Mouse (Mus musculus) megakaryocyte progenitor cell, adult 5-6 weeks (primary cell): Measurements from ENCODE around the gene Cog1. TPM values are rescaled to one million over a fixed set of nuclear protein-coding genes. Genes with fewer than 3 reads are reported as not detected.
A peak's percentile ranks its signal among the peaks of the same experiment; 100 is the strongest.
"Not testable (repeated sequence)": the region's sequence is repeated elsewhere in the genome, so short reads cannot be mapped to it uniquely, and the experiment has no call there.

Experiments used
- ATAC-seq: replicated peaks from 2 replicates; pipeline ENCODE4 v1.8.0; 2016; ENCODE audit warnings: mild to moderate bottlenecking, moderate TSS enrichment, inconsistent platforms; ENCODE audit not compliant: poor library complexity
- total RNA-seq, 2 experiments: library from RNA; stranded (forward) in 1 of 2; stranded (reverse) in 1 of 2; fragments of 157-497, 149-512 nt in 1 of 2; fragments of 200-1000 nt in 1 of 2; gene quantifications; 2 replicates each; pipeline versions ENCODE4 v1.2.3 to v1.2.4; 2015 to 2017

Gene Cog1
- total RNA-seq, 2 experiments from 2014 or later: 13.7 to 29.0 TPM

- no peak for ATAC-seq
Measured at GRCm38 (mm10) chr11:113631862-113632261, 17.1 kb upstream of the Cog1 start.

- ATAC-seq: no peak
Measured at GRCm38 (mm10) chr11:113632303-113632702, 16.7 kb upstream of the Cog1 start.

- ATAC-seq: peak; percentile 75
Measured at GRCm38 (mm10) chr11:113633398-113633797, 15.6 kb upstream of the Cog1 start.

DNA sequence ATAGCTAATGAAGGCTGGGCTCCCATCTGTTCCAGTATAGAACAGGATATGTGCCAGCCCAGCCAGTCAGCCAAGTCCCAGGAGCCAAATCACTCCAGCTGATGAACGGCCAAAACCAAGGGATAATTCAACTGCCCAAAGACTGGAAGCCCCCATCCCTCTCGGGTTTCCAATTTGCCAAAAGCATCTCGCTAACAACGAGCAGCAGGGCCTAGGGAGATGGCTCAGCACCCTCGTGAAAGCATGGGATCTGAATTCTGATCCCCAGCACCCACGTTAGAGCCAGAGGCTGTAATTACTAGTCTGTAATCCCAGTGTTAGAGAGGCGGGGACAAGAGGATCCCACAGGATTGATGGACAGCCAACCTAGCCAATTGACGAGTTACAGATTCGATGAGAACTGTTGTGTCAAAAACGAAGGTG, 14.3 kb upstream of the Cog1 start:
- ATAC-seq: no peak

DNA sequence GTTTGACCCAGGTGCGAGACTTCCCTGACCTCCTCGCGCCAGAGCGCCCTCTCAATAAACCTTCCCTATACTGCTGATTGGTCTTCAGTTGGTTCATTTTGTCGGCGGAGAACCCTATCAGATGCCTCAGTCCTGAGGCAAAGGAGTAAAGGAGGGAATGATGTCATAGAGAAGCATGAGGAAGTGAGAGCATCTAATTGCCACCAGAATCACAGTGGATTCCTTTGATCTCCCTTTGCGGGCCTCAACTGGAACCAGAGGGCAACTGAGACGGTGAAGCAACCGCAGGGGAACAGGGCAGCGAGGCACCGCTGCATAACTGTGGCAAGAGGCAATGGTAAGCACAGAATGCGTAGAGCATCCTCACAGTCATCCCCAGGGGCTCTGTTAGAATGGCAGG, 10.3 kb upstream of the Cog1 start:
- ATAC-seq: peak; percentile 64

- no peak for ATAC-seq
Measured at GRCm38 (mm10) chr11:113645181-113645580, 3.8 kb upstream of the Cog1 start.

DNA sequence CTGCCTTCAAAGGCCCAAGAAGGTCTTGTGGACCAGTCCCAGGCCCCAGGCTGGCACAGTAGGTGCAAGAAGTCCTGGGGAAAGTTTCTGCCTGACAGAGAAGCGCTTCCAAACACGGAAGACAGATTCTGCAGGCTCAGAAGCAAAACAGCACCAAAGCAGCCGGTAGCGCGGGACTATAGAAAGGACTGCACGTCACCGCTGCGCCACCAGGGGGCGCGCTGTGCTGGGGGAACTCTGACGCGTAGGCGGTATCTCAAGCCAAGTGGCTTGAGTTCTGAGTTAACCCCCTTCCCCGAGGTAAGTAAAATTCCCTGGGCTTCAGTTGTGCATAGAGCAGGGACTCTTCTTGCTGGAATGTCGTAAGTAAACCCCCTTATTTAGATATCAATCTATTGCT, 817 bp upstream of the Cog1 start:
- peak; percentile 76 for ATAC-seq

DNA sequence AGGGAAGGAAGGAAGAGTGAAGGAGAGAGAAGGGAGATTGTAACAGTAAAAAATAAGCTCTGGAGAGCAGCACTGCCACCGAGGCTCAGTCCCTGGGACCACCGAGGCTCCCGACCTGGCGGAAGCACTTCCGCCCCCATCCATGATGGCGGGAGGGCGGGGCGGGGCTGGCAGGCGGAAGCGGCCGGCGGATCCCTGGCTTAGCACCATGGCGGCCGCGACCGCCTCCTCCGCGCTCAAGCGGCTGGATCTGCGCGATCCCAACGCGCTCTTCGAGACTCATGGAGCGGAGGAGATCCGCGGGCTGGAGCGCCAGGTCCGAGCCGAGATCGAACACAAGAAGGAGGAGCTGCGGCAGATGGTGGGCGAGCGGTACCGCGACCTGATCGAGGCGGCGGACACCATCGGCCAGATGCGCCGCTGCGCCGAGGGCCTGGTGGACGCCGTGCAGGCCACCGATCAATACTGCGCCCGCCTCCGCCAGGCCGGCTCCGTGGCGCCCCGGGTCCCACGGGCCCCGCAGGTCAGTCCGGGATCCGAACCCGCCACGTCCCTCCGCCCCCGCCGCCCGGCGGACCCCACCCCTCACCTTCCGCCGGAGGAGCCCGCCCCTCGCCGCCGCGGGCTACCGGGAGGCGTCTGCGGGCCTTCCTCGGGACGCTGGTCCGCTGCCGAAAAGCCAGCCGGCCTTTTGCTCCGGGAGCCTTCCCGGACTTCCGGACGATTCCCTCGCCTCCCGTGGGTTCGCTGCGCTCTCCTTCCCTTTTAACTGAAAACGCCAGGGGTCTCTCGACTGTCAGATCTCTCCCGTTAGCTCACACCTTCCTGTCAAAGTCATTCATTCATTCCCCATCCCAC, 613 bp downstream of the Cog1 start, which contains the start of gene Slc39a11:
Slc39a11 (minus strand) TSS at position 727 of the 858 bp plus-strand sequence.
- ATAC-seq: peak; percentile 50

- peak; percentile 42 for ATAC-seq
Measured at GRCm38 (mm10) chr11:113651206-113651906, 2.4 kb downstream of the Cog1 start.

GRCm38 (mm10) chr11:113651907-113652273, 2.9 kb downstream of the Cog1 start:
- peak; percentile 30 for ATAC-seq

DNA sequence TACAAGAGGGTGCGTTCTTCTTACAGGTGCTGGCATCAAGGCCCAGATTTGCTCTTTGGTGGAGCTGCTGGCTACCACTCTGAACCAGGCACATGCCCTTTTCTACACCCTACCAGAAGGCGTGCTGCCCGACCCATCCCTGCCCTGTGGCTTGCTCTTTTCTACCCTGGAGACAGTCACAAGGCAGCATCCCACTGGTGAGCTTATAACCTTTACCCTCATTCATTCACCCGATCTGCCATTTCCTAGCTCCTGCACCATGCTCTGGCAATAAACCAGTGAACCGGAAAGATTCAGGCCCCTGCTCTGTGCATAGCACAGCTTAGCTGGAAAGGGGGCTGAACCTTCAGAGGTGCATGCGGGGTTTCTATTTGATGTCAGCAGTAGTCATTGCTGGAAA, 3.5 kb downstream of the Cog1 start:
- no peak for ATAC-seq

DNA sequence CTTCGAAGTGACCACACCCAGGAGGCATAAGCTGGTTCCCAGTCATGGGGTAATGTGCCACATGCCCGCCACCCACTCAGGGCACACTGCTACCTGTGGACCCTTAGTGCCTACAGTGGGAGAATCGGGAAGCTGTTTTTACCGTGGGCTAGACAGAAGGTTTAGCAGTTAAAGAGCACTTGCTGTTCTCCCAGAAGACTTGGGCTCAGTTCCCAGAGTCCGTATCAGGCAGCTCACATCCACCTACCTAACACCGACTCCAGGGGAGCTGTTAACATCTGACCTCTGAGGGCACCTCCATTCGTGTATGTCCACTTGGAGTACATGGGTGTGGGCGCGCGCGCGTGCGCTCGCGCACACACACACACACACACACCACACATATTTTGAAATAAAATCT, 5.1 kb downstream of the Cog1 start:
- no peak for ATAC-seq

DNA sequence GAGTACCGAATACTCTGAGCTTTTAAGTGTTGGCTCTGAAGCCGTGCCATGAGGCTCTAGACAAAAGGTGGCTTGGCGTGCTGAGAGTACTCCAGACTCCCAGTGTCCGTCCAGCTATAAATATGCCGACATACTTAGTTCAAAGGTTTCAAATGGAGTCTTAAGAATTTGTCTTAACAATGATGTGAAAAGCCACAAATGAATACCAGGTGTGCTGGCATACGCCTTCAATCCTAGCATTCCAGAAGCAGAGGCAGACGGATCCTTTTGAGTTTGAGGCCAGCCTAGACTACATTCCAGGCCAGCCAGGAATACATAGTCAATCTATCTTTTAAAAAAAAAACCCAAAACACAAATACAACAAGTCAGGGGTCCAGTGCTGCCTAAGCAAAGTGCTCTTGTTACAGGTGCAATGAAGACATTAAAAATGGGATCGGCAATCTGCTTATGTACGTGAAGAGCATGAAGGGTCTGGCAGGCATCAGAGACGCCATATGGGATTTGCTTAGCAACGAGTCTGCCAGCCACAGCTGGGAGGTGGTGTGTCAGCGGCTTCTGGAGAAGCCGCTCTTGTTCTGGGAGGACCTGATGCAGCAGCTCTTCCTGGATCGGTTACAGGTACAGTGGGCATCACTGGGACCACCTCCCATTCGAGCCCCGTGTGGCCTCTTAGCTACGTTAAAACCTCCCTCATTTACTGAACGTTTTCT, 5.7 kb downstream of the Cog1 start:
- ATAC-seq: no peak

- no peak for ATAC-seq
Measured at GRCm38 (mm10) chr11:113656511-113656932, 7.6 kb downstream of the Cog1 start.

DNA sequence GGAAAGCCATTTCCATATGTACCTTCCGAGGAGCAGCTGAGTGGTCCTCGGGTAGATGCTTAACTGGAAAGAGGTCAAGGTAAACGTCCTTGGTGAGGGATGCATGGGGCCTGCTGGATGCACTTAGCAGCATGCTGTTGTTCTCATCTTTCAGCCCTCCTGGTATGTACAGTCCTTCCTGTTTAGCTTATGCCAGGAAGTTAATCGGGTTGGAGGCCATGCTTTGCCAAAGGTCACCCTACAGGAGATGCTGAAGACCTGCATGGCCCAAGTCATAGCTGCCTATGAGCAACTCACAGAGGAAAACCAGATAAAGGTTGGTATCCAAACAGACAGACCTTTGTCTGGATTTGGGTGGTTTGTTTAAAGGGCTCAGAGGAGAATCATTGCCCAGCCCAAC, 8.3 kb downstream of the Cog1 start:
- no peak for ATAC-seq

GRCm38 (mm10) chr11:113658319-113658718, 9.3 kb downstream of the Cog1 start:
- ATAC-seq: no peak

- ATAC-seq: no peak
Measured at GRCm38 (mm10) chr11:113658763-113659162, 9.8 kb downstream of the Cog1 start.

DNA sequence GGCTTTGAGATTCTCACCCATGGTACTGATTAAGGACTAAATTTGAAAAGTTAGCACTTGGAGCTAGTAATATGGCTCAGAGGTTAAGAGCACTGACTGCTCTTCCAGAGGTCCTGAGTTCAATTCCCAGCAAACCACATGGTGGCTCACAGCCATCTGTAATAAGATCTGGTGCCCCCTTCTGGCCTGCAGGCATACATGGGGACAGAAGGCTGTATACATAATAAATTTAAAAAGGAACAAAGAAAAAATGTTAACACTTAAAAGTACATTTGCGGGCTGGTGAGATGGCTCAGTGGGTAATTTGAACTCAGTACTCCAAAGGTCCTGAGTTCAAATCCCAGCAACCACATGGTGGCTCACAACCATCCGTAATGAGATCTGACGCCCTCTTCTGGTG, 11.2 kb downstream of the Cog1 start:
- not testable (repeated sequence) for ATAC-seq

DNA sequence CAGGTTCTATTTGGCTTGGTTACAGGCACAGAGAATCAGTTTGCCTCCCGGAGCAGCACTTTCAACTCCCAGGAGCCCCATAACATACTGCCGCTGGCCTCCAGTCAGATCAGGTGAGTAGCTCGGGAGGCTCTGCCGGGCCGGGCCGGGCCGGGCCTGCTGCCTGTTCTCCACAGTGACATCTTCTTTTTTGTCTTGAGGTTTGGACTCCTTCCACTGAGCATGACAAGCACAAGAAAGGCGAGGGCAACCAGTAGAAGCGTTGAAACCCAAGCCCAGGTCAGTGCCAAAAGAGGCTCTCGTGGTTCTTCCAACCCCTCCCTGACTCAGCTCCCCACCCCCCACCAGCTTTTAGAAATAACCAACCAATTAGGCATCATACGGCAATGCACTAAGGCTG, 12.0 kb downstream of the Cog1 start:
- ATAC-seq: peak; percentile 81

- ATAC-seq: peak; percentile 14
Measured at GRCm38 (mm10) chr11:113661835-113662351, 12.9 kb downstream of the Cog1 start.

- no peak for ATAC-seq
Measured at GRCm38 (mm10) chr11:113664279-113664678, 15.3 kb downstream of the Cog1 start.
